Mouse (Mus musculus) sigmoid colon, adult 10 weeks (tissue): ENCODE results near the gene Luzp4. TPM values are rescaled to one million over a fixed set of nuclear protein-coding genes. Genes with fewer than 3 reads are reported as not detected.

ENCODE experiments used
- polyA plus RNA-seq: library from polyadenylated mRNA; stranded (reverse); fragments of 350-450 nt; fragmentation: Illumina TruSeq; extraction: RNeasy Lipid Tissue Mini Kit (QIAGEN cat#74804); gene quantifications from one replicate; pipeline ENCODE4 v1.2.3, GENCODE M21; 2014; ENCODE audit warnings: low read depth, low replicate concordance

Luzp4 gene
- not detected for polyA plus RNA-seq

GRCm38 (mm10) chrX:148857340-148857739 is at the start of gene Luzp4:
Luzp4 (plus strand) TSS chrX:148857640.

Other genes starting within 250 kb of the Luzp4 start
- gene Gm8334, start 242.5 kb upstream of the Luzp4 start, polyA plus RNA-seq, result not detected
- not detected for gene Gm15127, start 194.0 kb upstream of the Luzp4 start, polyA plus RNA-seq
- gene Ott, start 216.6 kb downstream of the Luzp4 start, polyA plus RNA-seq, result not detected